Mouse (Mus musculus): ENCODE measurements around the gene Spaar. TPM values are rescaled to one million over a fixed set of nuclear protein-coding genes. Genes with fewer than 3 reads are reported as not detected.

Spaar gene
- total and polyA plus RNA-seq, 2 experiments from 2014 or later = 0.07 TPM; not detected in 1

- Histone ChIP-seq H3K27me3 (ENCODE audit: insufficient read depth, low read length) (no peaks in the 10 kb centered on the region), H3K9ac (replicated peaks; ENCODE audit: low read length, poor library complexity, severe bottlenecking) (no peak overlapping the region), H3K4me3 (ENCODE audit: low read depth, low read length) (no peak overlapping the region), H3K4me2 (ENCODE audit: low read depth, low read length, poor library complexity, severe bottlenecking) (no peak overlapping the region), H3K36me3 (ENCODE audit: insufficient read depth, low read length) (no peaks in the 10 kb centered on the region), H3K27ac (ENCODE audit: low read depth, low read length) (no peak overlapping the region), H3K9me3 (ENCODE audit: low read length) (no peaks in the 10 kb centered on the region), H3K4me1 (ENCODE audit: insufficient read depth, low read length) (no peaks in the 10 kb centered on the region)
- ATAC-seq (ENCODE audit: low FRiP score) (no peak), DNase-seq (ENCODE audit: low spot score) (no peak)
- WGBS = 76% methylated on average over 21 of the region's 21 CpGs
- no peak for TF ChIP-seq CTCF (IDR thresholded peaks at IDR 0.05)
Measured at GRCm38 (mm10) chr4:43730750-43731297, 990 bp downstream of the Spaar start.

GRCm38 (mm10) chr4:43732171-43732570, 2.3 kb downstream of the Spaar start:
- ATAC-seq (ENCODE audit: low FRiP score) (no peak), DNase-seq (ENCODE audit: low spot score) (no peak)
- Histone ChIP-seq H3K4me1 (ENCODE audit: insufficient read depth, low read length) (no peaks in the 10 kb centered on the region), H3K36me3 (ENCODE audit: insufficient read depth, low read length) (no peaks in the 10 kb centered on the region), H3K27ac (ENCODE audit: low read depth, low read length) (no peak overlapping the region), H3K9me3 (ENCODE audit: low read length) (no peaks in the 10 kb centered on the region), H3K9ac (replicated peaks; ENCODE audit: low read length, poor library complexity, severe bottlenecking) (no peak overlapping the region), H3K4me3 (ENCODE audit: low read depth, low read length) (no peak overlapping the region), H3K4me2 (ENCODE audit: low read depth, low read length, poor library complexity, severe bottlenecking) (no peak overlapping the region), H3K27me3 (ENCODE audit: insufficient read depth, low read length) (no peaks in the 10 kb centered on the region)
- WGBS = 19% methylated on average over 1 of the region's 1 CpGs
- no peak for TF ChIP-seq CTCF (IDR thresholded peaks at IDR 0.05)

- no peaks in the 10 kb centered on the region for H3K36me3 ChIP-seq (ENCODE audit: insufficient read depth, low read length)
- H3K27ac ChIP-seq (ENCODE audit: low read depth, low read length) = no peak overlapping the region
- DNase-seq (ENCODE audit: low spot score) = no peak
- ATAC-seq (ENCODE audit: low FRiP score) = no peak
- no peak overlapping the region for H3K9ac ChIP-seq (replicated peaks; ENCODE audit: low read length, poor library complexity, severe bottlenecking)
- no peaks in the 10 kb centered on the region for H3K4me1 ChIP-seq (ENCODE audit: insufficient read depth, low read length)
- no peak for TF ChIP-seq CTCF (IDR thresholded peaks at IDR 0.05)
- 85% methylated on average over 5 of the region's 5 CpGs for WGBS
- H3K9me3 ChIP-seq (ENCODE audit: low read length) = no peaks in the 10 kb centered on the region
- no peak overlapping the region for H3K4me3 ChIP-seq (ENCODE audit: low read depth, low read length)
- H3K27me3 ChIP-seq (ENCODE audit: insufficient read depth, low read length) = no peaks in the 10 kb centered on the region
- H3K4me2 ChIP-seq (ENCODE audit: low read depth, low read length, poor library complexity, severe bottlenecking) = no peak overlapping the region
Measured at GRCm38 (mm10) chr4:43733186-43733585, 3.4 kb downstream of the Spaar start.

GRCm38 (mm10) chr4:43737144-43737543, 7.3 kb downstream of the Spaar start:
- Histone ChIP-seq H3K36me3 (ENCODE audit: insufficient read depth, low read length) (no peaks in the 10 kb centered on the region), H3K27me3 (ENCODE audit: insufficient read depth, low read length) (no peaks in the 10 kb centered on the region), H3K9ac (replicated peaks; ENCODE audit: low read length, poor library complexity, severe bottlenecking) (no peak overlapping the region), H3K4me1 (ENCODE audit: insufficient read depth, low read length) (no peaks in the 10 kb centered on the region), H3K27ac (ENCODE audit: low read depth, low read length) (no peak overlapping the region), H3K4me3 (ENCODE audit: low read depth, low read length) (no peak overlapping the region), H3K4me2 (ENCODE audit: low read depth, low read length, poor library complexity, severe bottlenecking) (no peak overlapping the region), H3K9me3 (ENCODE audit: low read length) (no peaks in the 10 kb centered on the region)
- TF ChIP-seq CTCF (IDR thresholded peaks at IDR 0.05) = no peak
- 71% methylated on average over 6 of the region's 6 CpGs for WGBS
- ATAC-seq (ENCODE audit: low FRiP score) (no peak), DNase-seq (ENCODE audit: low spot score) (no peak)

- Histone ChIP-seq H3K4me1 (ENCODE audit: insufficient read depth, low read length) (no peaks in the 10 kb centered on the region), H3K27me3 (ENCODE audit: insufficient read depth, low read length) (no peaks in the 10 kb centered on the region), H3K9ac (replicated peaks; ENCODE audit: low read length, poor library complexity, severe bottlenecking) (no peak overlapping the region), H3K9me3 (ENCODE audit: low read length) (no peaks in the 10 kb centered on the region), H3K4me2 (ENCODE audit: low read depth, low read length, poor library complexity, severe bottlenecking) (no peak overlapping the region), H3K36me3 (ENCODE audit: insufficient read depth, low read length) (no peaks in the 10 kb centered on the region), H3K27ac (ENCODE audit: low read depth, low read length) (no peak overlapping the region), H3K4me3 (ENCODE audit: low read depth, low read length) (no peak overlapping the region)
- ATAC-seq (ENCODE audit: low FRiP score) (no peak), DNase-seq (ENCODE audit: low spot score) (no peak)
- no peak for TF ChIP-seq CTCF (IDR thresholded peaks at IDR 0.05)
- 67% methylated on average over 8 of the region's 8 CpGs for WGBS
Measured at GRCm38 (mm10) chr4:43738989-43739674, 9.3 kb downstream of the Spaar start.

- ATAC-seq (ENCODE audit: low FRiP score) = no peak
- WGBS = 72% methylated on average over 5 of the region's 5 CpGs
- no peak overlapping the region for H3K4me3 ChIP-seq (ENCODE audit: low read depth, low read length)
- no peaks in the 10 kb centered on the region for H3K36me3 ChIP-seq (ENCODE audit: insufficient read depth, low read length)
- no peaks in the 10 kb centered on the region for H3K9me3 ChIP-seq (ENCODE audit: low read length)
- no peaks in the 10 kb centered on the region for H3K27me3 ChIP-seq (ENCODE audit: insufficient read depth, low read length)
- H3K4me1 ChIP-seq (ENCODE audit: insufficient read depth, low read length) = no peaks in the 10 kb centered on the region
- no peak for TF ChIP-seq CTCF (IDR thresholded peaks at IDR 0.05)
- DNase-seq (ENCODE audit: low spot score) = no peak
- H3K9ac ChIP-seq (replicated peaks; ENCODE audit: low read length, poor library complexity, severe bottlenecking) = no peak overlapping the region
- H3K27ac ChIP-seq (ENCODE audit: low read depth, low read length) = no peak overlapping the region
- H3K4me2 ChIP-seq (ENCODE audit: low read depth, low read length, poor library complexity, severe bottlenecking) = no peak overlapping the region
Measured at GRCm38 (mm10) chr4:43741526-43741925, 11.7 kb downstream of the Spaar start.

Data from midbrain, postnatal 0 days (tissue).